Mouse (Mus musculus) layer of hippocampus, adult 18-20 months (tissue): Measurements from ENCODE around the gene Enox1. TPM values are rescaled to one million over a fixed set of nuclear protein-coding genes. Genes with fewer than 3 reads are reported as not detected.

ENCODE experiments used
- DNase-seq, 2 experiments: peaks; one replicate each; pipeline ENCODE4 v3.0.0; 2022; ENCODE audit warnings: low spot score in 2 of 2
- total RNA-seq, 2 experiments: library from RNA; stranded (reverse); gene quantifications; 2 replicates each; pipeline ENCODE4 v1.2.3; 2021

The Enox1 gene
- total RNA-seq, 2 experiments from 2014 or later = 61.5 to 62.6 TPM

- peak in 1 of 2 experiments; percentile 49 for DNase-seq
Measured at GRCm38 (mm10) chr14:77368411-77368810, 211.8 kb downstream of the Enox1 start.

GRCm38 (mm10) chr14:77369070-77369469, 212.5 kb downstream of the Enox1 start:
- DNase-seq = no peak

- DNase-seq = no peak
Measured at GRCm38 (mm10) chr14:77370521-77370920, 214.0 kb downstream of the Enox1 start.

GRCm38 (mm10) chr14:77371977-77372376, 215.4 kb downstream of the Enox1 start:
- no peak for DNase-seq

- no peak for DNase-seq
Measured at GRCm38 (mm10) chr14:77373119-77373518, 216.6 kb downstream of the Enox1 start.

- DNase-seq = no peak
Measured at GRCm38 (mm10) chr14:77375054-77375453, 218.5 kb downstream of the Enox1 start.

- no peak for DNase-seq
Measured at GRCm38 (mm10) chr14:77375618-77376017, 219.1 kb downstream of the Enox1 start.

GRCm38 (mm10) chr14:77376731-77377130, 220.2 kb downstream of the Enox1 start:
- no peak for DNase-seq

- DNase-seq = no peak
Measured at GRCm38 (mm10) chr14:77377439-77377838, 220.9 kb downstream of the Enox1 start.

- peak in 1 of 2 experiments; percentile 36 for DNase-seq
Measured at GRCm38 (mm10) chr14:77377873-77378272, 221.3 kb downstream of the Enox1 start.

- DNase-seq = no peak
Measured at GRCm38 (mm10) chr14:77381532-77381931, 225.0 kb downstream of the Enox1 start.

- no peak for DNase-seq
Measured at GRCm38 (mm10) chr14:77385621-77386020, 229.1 kb downstream of the Enox1 start.

- DNase-seq = no peak
Measured at GRCm38 (mm10) chr14:77387877-77388276, 231.3 kb downstream of the Enox1 start.

- no peak for DNase-seq
Measured at GRCm38 (mm10) chr14:77389276-77389675, 232.7 kb downstream of the Enox1 start.

- no peak for DNase-seq
Measured at GRCm38 (mm10) chr14:77392476-77392875, 235.9 kb downstream of the Enox1 start.

GRCm38 (mm10) chr14:77406241-77407114, 249.9 kb downstream of the Enox1 start:
- no peak for DNase-seq

- DNase-seq = peak in 1 of 2 experiments; percentile 62
Measured at GRCm38 (mm10) chr14:77409271-77409940, 252.8 kb downstream of the Enox1 start.

- DNase-seq = no peak
Measured at GRCm38 (mm10) chr14:77410354-77410753, 253.8 kb downstream of the Enox1 start.

- no peak for DNase-seq
Measured at GRCm38 (mm10) chr14:77413106-77413505, 256.5 kb downstream of the Enox1 start.

- no peak for DNase-seq
Measured at GRCm38 (mm10) chr14:77416358-77416757, 259.8 kb downstream of the Enox1 start.

- no peak for DNase-seq
Measured at GRCm38 (mm10) chr14:77421031-77421430, 264.5 kb downstream of the Enox1 start.

GRCm38 (mm10) chr14:77423194-77423593, 266.6 kb downstream of the Enox1 start:
- DNase-seq = no peak
